Mouse (Mus musculus) monocyte, adult 2 months (primary cell): ENCODE measurements around the gene Chd9.
"Not testable (repeated sequence)": the region's sequence is repeated elsewhere in the genome, so short reads cannot be mapped to it uniquely, and the experiment has no call there.

Experiments used
- DNase-seq, 2 experiments: peaks; one replicate each; pipeline ENCODE4 v3.0.0; 2022; ENCODE audit warnings: low spot score in 2 of 2, low read depth in 1 of 2

Chd9 gene

DNA sequence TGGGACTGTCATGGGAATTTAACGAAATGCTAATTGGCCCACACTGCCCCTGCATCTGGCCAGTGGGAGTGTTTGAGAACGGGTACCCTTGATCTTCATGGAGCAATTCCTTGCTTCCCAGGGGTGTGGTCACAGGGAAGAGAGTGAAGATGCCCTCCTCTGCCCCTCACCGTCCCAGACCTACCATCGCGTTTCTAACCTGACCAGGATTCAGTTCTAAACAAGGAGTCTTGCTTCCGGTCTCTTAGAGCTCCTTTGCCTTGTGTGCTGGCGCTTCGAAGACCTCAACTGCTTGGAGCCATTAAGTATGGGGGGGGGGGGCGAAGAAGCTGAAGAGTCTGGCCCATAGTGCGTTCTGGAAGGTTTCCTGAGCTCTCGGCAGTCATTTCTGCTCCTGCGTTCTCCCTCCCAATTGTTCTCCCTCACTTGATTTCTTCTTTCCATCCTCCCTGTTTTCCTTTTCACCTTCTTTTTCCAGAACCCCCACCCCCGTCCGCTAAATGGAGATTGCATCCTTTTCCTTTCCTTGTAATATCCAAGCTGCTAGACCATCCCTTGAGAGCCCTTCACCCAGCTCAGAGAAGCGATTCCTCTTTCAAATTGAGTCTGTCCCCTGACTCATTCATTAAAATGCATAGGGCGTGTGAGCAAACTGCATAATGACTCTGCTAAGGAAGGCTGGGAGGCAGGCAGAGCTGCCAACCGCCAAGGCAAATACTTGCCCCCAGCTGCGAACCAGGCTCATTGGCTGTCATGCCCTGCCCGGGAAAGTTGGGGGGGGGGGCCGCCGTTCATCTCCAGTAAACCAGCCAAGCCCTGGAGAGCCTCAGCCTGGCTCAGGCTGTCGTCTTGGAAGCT lies 42.0 kb downstream of the Chd9 start:
- no peak for DNase-seq

DNA sequence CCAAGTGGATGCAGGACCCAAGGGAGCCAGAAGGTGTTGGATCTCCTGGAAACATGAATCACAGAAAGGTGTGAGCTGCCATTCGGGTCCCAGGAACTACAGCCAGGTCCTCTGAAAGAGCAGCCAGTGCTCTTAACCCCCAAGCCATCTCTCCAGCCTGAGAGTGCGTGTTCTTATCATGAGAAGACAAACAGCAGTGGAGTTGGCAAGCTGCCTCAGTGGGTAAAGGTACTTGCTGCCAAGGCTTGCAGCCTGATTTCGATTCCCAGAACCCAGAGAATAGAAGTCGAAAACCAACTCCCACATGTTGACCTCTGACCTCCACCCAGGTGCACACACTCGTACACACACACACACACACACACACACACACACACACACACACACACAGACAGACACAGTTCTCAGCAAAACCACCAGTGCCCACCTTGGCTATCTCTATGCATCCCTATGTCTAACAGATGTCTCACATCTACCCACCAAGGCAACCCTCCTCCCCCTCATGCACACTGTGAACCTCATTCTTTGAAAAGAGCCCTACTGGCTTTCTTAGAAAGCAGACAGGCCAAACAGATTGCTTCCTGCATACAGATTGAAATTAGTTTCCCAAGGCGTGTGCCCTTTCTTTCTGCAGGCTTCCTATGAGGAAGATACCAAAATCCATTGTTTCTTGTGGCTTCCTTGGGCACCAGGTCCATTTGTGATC lies 43.4 kb downstream of the Chd9 start:
- DNase-seq: no peak

GRCm38 (mm10) chr8:90873051-90873450 lies 44.9 kb downstream of the Chd9 start:
- DNase-seq: peak; percentile 38 to 53

DNA sequence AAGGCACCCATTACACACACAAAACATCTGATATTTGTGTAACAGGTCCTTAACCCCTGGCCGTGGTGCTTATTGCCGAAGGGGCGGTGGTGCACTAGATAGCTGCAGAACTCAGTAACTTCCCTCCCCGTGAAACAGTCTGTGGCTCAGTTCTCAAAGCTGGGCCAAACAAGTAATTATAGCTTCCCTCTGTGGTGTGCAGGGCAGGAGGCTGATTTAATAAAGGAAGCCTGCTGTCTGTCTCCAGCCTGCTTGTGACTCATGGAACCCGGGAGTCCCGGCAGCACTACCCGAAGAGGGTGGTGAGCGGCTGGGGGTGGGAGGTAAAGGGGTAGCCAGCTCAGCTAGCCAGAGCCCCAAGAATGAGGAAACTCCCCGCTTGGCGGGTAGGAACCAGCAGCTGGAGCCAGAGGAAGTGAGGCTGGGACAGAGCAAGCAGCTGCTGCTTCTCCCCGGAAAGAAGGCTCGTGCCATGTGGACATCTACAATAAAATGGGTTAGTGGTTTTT lies 48.1 kb downstream of the Chd9 start:
- DNase-seq: peak; percentile 66 to 69

DNA sequence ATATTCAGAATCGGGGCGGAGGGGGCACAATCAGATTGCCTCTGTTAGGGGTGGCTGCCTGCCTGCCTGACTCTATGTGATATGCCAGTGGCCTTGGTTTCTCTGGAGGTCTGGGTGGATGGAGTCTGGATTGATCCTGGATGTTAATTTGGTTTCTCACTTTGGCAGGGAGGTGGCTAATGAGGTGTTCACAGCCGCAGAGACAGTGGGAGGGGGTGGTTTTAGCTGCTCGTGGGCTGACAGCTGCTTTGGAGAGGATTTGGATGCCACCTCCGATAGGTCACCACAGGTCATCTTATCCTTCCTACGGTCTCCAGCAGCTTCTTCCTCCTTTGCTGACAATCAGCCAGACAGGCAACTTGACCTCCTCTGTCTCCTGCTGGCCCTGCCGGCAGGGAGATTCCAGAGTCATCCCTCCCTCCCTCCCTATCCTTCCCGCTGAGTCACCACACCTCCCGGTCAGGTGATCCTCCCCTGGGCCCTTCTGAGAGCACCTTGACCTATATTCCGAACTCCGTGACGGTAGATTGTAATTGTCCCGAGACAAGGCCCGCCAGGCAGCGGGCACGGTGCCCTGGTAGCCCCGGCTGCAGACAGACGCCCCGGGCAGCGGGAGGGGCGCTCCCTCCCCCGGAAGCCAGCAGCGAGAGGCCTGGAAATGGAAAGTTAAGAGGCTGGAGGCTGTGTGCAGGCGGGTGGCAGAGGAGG lies 48.7 kb downstream of the Chd9 start:
- DNase-seq: peak in 1 of 2 experiments; percentile 41

DNA sequence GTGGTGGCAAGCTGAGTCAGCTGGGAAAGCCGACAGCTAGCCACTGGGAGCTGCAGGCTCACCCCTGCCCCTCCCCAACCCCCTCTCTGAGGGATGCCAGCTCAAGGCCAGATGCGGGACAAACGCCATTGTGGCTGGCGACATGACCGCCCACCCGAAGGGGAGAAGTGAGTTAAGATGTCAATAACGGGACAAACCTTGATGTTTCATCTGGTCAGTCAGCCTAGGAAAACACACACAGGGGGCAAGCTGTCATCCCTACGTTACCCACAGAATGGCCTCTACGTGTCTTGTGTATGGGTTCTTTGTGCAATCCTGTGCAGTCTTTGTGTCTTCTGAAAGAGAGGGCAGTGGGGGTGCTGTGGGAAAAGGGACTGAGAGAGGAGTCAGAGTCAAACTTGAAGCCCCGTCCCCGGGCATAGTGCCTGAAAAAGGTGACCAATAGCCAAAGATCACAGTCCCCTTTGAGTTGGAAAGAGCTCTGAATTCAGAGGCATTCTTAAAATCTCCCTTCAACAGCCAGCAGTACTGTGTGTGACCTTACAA lies 49.4 kb downstream of the Chd9 start:
- DNase-seq: no peak

GRCm38 (mm10) chr8:90878551-90878950 lies 50.4 kb downstream of the Chd9 start:
- no peak for DNase-seq

- no peak for DNase-seq
Observed at GRCm38 (mm10) chr8:90880041-90880440, 51.9 kb downstream of the Chd9 start.

GRCm38 (mm10) chr8:90881181-90881580 lies 53.0 kb downstream of the Chd9 start:
- DNase-seq: no peak

DNA sequence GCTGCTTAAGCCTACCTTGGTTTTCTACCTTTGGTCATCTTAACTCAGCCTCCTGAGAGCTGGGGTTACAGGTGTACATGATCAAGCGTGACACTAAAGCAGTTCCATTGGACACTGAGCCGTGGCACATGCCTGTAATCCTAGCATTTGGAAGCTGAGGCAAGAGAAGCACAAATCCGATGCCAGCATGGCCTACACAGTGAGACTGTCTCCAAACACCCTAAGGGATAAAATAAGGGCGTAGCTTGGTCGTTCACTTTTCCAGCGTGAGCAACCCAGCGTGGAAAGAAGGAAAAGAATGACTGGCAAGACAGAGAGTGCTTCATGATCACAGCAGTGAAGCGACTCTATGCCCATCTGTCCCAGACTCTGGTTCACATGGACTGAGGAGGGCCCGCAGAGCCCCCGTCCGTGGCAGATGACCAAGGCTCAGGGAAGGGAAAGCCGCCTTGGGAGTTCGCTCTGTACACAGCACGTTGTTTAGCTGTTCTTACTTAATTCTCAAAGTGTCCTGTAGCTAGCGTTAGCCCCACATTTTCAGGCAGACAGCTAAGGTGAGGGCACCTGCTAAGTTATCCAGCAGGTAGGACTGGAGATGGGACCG lies 54.0 kb downstream of the Chd9 start:
- no peak for DNase-seq

DNA sequence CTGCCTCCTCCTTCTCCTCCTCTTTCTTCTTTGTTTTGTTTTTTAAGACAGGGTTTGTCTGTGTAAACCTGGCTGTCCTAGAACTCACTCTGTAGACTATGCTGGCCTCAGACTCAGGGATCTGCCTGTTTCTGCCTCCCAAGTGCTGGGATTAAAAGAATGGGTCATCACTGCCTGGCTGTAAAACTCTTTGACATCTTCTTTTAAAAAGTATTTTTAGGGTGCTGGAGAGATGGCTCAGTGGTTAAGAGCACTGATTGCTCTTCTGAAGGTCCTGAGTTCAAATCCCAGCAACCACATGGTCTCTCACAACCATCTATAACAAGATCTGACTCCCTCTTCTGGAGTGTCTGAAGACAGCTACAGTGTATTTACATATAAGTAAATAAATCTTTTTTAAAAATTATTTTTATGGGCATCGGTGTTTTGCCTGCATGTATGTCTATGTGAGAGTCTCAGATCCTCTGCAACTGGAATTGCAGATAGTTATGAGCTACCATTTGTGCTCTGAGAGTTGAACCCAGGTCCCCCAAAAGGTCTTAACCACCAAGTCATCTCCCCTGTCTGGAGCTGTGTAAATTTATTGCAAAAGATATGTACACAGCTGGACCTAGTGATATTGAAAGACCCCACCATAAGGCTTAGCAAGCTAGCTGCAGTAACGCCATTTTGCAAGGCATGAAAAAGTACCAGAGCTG lies 57.7 kb downstream of the Chd9 start:
- DNase-seq: no peak

DNA sequence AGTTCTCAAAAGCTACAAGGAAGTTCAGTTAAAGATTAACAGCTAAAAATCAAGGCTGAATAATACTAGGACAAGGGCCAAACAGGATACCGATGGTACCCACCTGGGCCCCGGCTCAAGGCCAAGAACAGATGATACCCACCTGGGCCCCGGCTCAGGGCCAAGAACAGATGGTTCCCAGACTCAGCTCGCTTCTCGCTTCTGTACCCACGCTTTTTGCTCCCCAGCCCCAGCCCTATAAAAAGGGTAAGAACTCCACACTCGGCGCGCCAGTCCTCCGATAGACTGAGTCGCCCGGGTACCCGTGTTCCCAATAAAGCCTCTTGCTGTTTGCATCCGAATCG lies 58.2 kb downstream of the Chd9 start:
- not testable (repeated sequence) for DNase-seq

DNA sequence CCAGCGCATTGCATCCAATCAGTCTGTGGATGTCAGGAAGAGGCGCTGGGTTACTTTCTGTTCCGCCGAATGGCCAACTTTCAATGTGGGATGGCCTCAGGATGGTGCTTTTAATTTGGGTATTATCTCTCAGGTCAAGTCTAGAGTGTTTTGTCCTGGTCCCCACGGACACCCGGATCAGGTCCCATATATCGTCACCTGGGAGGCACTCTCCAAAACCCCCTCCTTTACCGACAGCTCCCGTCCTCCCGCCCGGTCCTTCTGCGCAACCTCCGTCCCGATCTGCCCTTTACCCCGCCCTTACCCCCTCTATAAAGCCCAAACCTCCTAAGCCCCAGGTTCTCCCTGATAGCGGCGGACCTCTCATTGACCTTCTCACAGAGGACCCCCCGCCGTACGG lies 59.2 kb downstream of the Chd9 start:
- DNase-seq: not testable (repeated sequence)

- DNase-seq: no peak
Observed at GRCm38 (mm10) chr8:90891872-90892578, 63.9 kb downstream of the Chd9 start.

- DNase-seq: no peak
Observed at GRCm38 (mm10) chr8:90892579-90892919, 64.4 kb downstream of the Chd9 start.

DNA sequence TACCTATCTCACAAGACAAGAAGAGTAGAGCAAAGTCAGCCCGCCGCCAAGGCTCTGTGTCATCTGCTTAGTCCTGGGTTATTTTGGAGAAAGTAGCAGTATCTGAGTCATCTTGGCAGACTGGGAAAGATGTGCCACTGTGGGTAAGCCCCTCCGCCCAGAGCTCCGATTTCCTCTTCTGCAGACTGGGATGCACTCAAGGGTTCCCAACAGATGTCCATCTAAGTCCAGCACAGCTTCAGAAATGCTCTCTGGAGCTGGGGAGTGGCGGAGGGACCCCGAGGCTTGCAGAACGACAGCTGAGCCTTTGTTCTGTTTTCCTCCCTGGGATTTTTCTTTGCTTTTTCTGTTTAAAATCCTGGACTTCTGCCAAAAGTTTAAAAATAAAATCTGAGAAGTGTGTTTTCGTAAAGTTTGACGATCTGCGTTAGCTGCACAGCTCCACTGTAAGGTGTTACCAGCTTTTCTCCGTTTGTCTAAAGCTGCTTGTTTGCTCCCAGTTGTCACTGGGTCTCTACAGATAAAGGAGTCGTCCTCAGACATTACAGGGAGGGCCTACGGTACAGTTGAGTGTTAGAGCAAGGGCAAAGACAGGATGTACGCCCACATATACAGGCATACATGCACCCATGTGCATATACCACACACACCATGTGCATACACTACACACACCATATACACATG lies 66.2 kb downstream of the Chd9 start:
- no peak for DNase-seq

DNA sequence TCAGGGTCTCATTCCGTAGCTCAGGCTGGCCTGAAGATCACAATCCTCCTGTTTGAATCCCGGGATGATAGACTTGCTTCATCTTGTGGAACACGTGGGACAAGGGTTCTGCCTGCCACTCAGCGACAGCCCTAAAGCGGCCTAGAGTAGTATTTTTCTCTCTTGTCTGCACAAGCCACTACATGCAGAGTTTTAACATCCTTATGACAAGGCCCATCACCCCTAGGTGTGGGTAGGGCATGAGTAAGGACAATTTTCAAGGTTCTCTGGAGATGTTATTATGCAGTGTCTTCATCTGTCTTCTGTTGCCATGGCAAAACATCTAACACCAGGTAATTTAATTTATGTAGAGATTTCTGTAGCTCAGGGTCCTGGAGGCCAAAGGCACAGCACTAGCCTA lies 69.2 kb downstream of the Chd9 start:
- DNase-seq: no peak

GRCm38 (mm10) chr8:90898578-90898977 lies 70.4 kb downstream of the Chd9 start:
- no peak for DNase-seq

DNA sequence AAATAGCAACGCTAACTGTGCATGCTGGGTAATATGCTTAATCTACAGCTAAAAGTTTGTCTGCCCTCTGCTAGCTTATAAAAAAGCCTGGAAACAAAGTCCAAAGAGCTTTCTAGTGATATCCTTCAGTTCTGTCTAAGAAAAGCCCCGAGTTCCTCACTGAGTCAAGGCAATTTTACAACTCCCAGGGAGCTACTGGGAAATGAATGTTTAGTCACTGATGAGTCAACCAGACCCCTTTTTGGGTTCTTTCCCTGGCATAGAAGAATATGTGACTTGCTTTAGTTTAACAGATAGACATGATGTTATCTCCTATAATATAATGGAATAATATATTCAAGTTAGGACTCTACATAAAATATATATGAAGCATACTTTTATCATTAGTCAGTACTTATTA lies 73.8 kb downstream of the Chd9 start:
- no peak for DNase-seq
